Mouse (Mus musculus) natural killer cell, adult 2 months (primary cell): ENCODE data around the gene Cacna1c.

Experiments
- DNase-seq, 2 experiments: peaks; one replicate each; pipeline ENCODE4 v3.0.0; 2022; ENCODE audit warnings: low spot score in 2 of 2

The Cacna1c gene

DNA sequence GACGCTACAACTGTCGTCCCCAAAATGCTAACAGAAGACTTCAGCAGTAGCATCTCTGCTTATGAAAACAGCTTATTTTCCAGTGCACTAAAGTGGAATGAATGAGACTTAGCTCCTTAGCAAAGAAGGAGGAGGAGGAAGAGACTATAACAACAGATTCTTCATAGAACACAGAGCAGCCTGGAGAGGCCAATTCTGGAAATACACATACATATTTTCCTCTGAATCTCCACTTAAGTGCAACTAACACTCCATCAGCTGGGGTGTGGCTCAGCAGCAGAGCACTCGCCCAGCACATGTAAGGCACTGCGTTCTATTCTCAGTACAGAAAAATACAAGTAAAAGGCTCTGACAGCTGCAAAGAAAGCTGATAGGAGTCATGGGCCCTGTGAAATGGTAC lies 384.2 kb downstream of the Cacna1c start:
- DNase-seq, result no peak

GRCm38 (mm10) chr6:118810834-118811233 lies 385.4 kb downstream of the Cacna1c start:
- no peak for DNase-seq

- no peak for DNase-seq
These were observed 391.1 kb downstream of the Cacna1c start for GRCm38 (mm10) chr6:118805139-118805538.

DNA sequence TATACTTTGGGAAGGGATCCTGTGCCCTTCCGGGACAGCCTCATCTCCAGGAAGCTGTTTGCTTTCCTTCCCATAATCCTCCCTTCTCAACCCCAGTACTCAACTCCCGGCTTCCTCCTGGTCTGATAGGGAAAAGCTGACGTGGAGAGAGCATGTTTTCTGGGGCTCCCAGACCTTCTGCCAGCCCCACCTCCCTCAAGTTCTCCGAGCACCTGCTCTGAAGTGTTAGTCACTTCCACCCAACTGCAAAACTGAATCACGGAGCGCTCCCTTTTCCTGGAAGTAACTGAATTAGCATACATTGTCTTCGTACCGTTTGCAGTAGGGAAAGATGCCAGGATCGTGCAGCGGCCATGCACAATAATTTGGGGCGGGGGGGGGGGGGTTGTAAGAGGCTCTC lies 393.9 kb downstream of the Cacna1c start:
- no peak for DNase-seq

DNA sequence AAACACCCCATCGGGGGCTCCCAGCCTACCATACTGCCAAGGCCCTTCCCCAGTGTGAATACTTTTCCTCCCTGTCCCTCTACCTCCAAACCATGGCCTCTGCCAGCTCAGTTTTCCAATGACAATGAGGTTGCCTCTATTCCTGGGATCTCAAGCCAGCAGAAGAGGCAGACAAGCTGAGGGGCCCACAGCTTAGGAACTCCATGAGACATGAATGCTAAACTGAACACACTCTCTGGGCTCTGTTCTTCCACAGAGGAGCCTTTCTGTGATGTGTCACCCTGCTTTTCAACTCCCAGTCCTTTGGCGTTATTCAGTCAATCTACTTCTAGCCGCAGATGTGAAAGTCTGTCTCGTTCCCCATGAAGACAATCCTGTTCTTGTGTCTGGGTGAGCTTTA lies 399.8 kb downstream of the Cacna1c start:
- DNase-seq, result no peak

DNA sequence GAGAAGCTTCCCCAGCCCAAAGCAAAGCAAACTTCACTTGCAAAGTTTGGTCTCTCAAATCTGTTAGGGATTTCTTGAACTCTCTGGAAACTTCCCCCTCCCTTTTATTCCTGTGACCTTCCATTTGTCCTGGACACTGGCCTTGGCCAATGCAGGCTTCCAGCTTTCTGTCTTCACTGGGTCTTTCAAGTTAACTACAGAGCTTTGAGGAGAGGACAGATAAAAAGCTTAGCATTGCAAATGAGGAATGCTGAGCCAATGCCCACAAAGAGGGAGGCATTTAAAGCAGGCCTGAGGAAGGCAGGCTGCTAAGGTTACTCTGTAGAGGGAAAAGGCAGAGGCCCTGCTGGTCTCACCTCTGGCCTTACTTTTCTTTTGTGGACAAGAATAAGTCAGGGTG lies 400.5 kb downstream of the Cacna1c start:
- DNase-seq, result no peak

- DNase-seq, result no peak
These were observed 404.3 kb downstream of the Cacna1c start for GRCm38 (mm10) chr6:118791921-118792368.

GRCm38 (mm10) chr6:118787933-118788332 lies 408.3 kb downstream of the Cacna1c start:
- no peak for DNase-seq

DNA sequence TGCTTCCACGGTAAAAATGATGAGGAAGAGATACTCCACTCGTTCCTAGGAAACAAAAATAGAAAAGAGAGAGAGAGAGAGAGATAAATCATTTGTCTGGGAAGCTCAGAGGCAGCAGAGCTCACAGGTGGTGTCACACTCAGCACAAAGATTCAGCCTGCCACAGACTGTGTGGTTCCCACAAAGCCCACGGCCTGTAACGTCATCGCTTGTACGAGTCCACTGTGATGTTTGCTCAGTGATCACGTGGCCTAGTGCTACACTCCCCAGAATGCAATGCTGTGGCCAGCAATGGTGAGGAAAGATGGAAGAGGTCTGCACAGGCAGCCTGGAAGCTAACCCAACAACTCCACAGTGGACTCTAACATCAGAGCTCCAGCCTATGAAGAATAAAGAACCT lies 415.9 kb downstream of the Cacna1c start:
- no peak for DNase-seq

DNA sequence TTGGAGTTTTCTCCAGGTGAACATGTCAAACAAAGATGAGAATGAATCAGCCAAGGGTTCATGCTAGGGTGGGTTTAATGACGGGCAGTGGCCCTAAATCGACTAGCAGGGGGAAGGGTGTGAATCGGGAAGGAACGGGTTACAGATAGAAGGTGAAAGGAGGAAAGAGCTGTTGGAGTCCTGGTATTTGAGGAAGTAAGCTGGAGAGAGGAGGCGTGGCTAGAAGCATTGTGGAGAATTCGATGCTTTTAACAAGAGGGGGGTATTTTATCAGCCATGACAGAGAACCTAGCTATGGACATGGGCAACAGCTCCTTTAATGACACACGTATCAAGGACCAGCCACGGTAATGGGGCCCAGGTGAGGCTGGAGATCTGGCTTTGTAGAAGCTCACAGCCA lies 417.0 kb downstream of the Cacna1c start:
- DNase-seq, result no peak

- no peak for DNase-seq
These were observed 418.8 kb downstream of the Cacna1c start for GRCm38 (mm10) chr6:118777457-118777856.

- DNase-seq, result no peak
These were observed 419.8 kb downstream of the Cacna1c start for GRCm38 (mm10) chr6:118776459-118776858.

GRCm38 (mm10) chr6:118772581-118772980 lies 423.6 kb downstream of the Cacna1c start:
- no peak for DNase-seq

DNA sequence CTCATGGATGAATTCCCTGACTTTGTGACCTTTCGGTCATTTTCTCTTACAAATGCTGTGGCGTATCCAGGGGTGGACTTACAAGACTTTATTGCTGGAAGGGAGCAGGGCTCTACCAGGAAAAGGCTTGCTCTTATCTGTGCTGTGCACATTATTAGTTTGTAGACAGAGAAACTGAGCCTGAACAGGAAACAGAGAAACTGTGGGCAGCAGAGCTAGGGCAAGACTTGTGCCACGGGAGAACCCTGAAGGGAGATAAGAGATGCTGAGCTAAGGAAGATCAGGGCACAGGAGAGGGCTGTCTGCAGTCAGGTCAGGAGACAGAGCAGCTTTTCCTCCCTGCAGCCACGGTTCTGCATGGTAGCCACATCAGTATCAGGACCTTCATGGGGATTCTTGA lies 425.1 kb downstream of the Cacna1c start:
- no peak for DNase-seq

- no peak for DNase-seq
These were observed 425.8 kb downstream of the Cacna1c start for GRCm38 (mm10) chr6:118770396-118770795.

GRCm38 (mm10) chr6:118769792-118770191 lies 426.4 kb downstream of the Cacna1c start:
- no peak for DNase-seq

GRCm38 (mm10) chr6:118767698-118768097 lies 428.5 kb downstream of the Cacna1c start:
- no peak for DNase-seq

DNA sequence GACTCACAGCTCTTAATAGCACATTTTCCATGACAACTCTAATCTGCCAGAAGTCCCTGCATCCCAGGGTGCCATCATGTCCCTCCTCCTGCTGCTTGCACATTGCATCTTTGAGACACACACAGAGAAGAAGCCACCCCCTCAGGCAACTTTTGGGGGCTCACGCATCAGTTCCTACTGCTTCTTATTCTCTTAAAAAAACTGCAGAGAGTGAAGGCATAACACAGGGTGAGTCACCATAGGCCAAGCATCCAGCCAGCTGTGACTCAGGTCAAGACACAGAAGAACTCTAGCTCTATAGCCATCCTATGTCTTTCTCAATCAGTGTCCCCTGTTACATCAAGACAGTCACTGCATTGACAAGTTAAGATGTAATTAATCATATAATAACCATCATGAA lies 431.0 kb downstream of the Cacna1c start:
- no peak for DNase-seq

GRCm38 (mm10) chr6:118759015-118759414 lies 437.2 kb downstream of the Cacna1c start:
- no peak for DNase-seq

GRCm38 (mm10) chr6:118758290-118758907 lies 437.8 kb downstream of the Cacna1c start:
- DNase-seq, result no peak

- no peak for DNase-seq
These were observed 438.5 kb downstream of the Cacna1c start for GRCm38 (mm10) chr6:118757533-118758289.

DNA sequence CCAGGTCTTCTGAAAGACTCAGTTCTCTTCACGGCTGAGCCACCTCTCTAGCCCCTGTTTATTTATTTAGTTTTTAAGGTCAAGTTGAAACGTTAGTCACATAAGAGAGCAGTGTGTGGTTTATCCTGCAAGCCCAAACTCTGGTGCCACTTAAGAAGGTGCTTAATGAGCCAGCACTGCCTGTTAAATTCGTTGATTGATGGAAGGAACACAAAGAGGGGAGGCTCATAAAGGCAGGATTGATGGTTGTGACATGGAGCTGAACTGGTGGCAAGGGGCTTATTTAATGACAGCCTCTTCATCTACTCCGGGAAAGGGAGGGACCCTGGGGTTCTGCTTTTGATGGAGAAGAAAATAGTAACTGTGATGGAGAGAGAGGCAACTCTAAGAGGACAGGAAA lies 439.7 kb downstream of the Cacna1c start:
- DNase-seq, result no peak

GRCm38 (mm10) chr6:118755768-118756167 lies 440.4 kb downstream of the Cacna1c start:
- DNase-seq, result no peak
